Mouse (Mus musculus) ES-Bruce4 (cell line): ENCODE results near the gene Olfr1381.
"Not testable (repeated sequence)": the region's sequence is repeated elsewhere in the genome, so short reads cannot be mapped to it uniquely, and the experiment has no call there.

ENCODE experiments used
- CTCF ChIP-seq: IDR thresholded peaks from one replicate; pipeline ENCODE4 v1.8.1; 2011; ENCODE audit warnings: low read depth, low read length
- EP300 ChIP-seq: IDR thresholded peaks from 2 replicates; pipeline ENCODE4 v1.6.1; 2011; ENCODE audit warnings: low read depth, low read length; ENCODE audit not compliant: insufficient read depth
- POLR2A ChIP-seq: IDR thresholded peaks from one replicate; pipeline ENCODE4 v1.8.1; 2011; ENCODE audit warnings: low read length; ENCODE audit not compliant: insufficient read depth

- TF ChIP-seq CTCF, POLR2A, EP300: not testable (repeated sequence)
These were observed at the start of gene Olfr1381 for GRCm38 (mm10) chr11:49543149-49543548.
